Mouse (Mus musculus) ES-Bruce4 (cell line): ENCODE results near the gene Plekhh2. TPM values are rescaled to one million over a fixed set of nuclear protein-coding genes. Genes with fewer than 3 reads are reported as not detected.

Source experiments
- H3K27ac ChIP-seq: 2 replicates; pipeline ENCODE4 v1.5.1; 2012; ENCODE audit warnings: low read length, inconsistent platforms; ENCODE audit not compliant: insufficient read depth
- H3K27me3 ChIP-seq: 2 replicates; pipeline ENCODE4 v1.6.1; 2012; ENCODE audit warnings: mild to moderate bottlenecking, low read length, inconsistent platforms; ENCODE audit not compliant: control insufficient read depth, poor library complexity, insufficient read depth, severe bottlenecking
- H3K36me3 ChIP-seq: 2 replicates; pipeline ENCODE4 v1.6.1; 2012; ENCODE audit warnings: inconsistent platforms, mild to moderate bottlenecking, low read length, moderate library complexity; ENCODE audit not compliant: control insufficient read depth, poor library complexity, insufficient read depth, severe bottlenecking
- H3K4me1 ChIP-seq: one replicate; pipeline ENCODE4 v1.8.1; 2011; ENCODE audit warnings: low read length; ENCODE audit not compliant: control insufficient read depth, insufficient read depth
- H3K4me3 ChIP-seq: 2 replicates; pipeline ENCODE4 v1.5.1; 2011; ENCODE audit warnings: low read depth, mild to moderate bottlenecking, low read length
- H3K9ac ChIP-seq: 2 replicates; pipeline ENCODE4 v1.6.1; 2012; ENCODE audit warnings: low read depth, mild to moderate bottlenecking, inconsistent platforms; ENCODE audit not compliant: poor library complexity, severe bottlenecking
- H3K9me3 ChIP-seq: replicated peaks from 2 replicates; pipeline ENCODE4 v1.6.1; 2012; ENCODE audit warnings: mild to moderate bottlenecking, low read length, inconsistent platforms; ENCODE audit not compliant: control insufficient read depth, poor library complexity, insufficient read depth, severe bottlenecking
- CTCF ChIP-seq: IDR thresholded peaks from one replicate; pipeline ENCODE4 v1.8.1; 2011; ENCODE audit warnings: low read depth, low read length
- EP300 ChIP-seq: IDR thresholded peaks from 2 replicates; pipeline ENCODE4 v1.6.1; 2011; ENCODE audit warnings: low read depth, low read length; ENCODE audit not compliant: insufficient read depth
- POLR2A ChIP-seq: IDR thresholded peaks from one replicate; pipeline ENCODE4 v1.8.1; 2011; ENCODE audit warnings: low read length; ENCODE audit not compliant: insufficient read depth
- polyA plus RNA-seq: library from polyadenylated mRNA; stranded (reverse); fragments of >200 nt; gene quantifications from 2 replicates; pipeline ENCODE4 v1.2.4, GENCODE M21; 2011; ENCODE audit warnings: low read depth; ENCODE audit not compliant: missing spikeins, insufficient read depth, insufficient read length

Gene Plekhh2
- polyA plus RNA-seq, 1 experiment: 10.5 TPM

DNA sequence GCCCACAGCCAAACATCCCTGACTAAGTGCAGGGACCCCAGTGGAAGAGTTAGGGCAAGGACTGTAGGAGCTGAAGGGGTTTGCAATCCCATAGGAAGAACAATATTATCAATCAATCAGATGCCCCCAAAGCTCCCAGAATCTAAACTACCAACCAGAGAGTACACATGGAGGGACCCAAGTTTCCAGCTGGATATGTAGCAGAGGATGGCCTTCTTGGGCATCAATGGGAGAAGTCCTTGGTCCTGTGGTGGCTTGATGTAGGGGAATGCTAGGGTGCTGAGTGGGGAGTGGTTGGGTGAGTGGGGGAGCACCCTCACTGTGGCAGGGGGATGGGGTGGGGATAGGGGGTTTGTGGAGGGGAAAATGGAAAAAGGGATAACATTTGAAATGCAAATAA, 8.4 kb downstream of the Plekhh2 start:
- Histone ChIP-seq H3K4me1 (no peaks in the 10 kb centered on the region), H3K27ac (no peak overlapping the region)
- TF ChIP-seq CTCF (no peak), POLR2A (no peak)

GRCm38 (mm10) chr17:84529356-84529755, 17.7 kb downstream of the Plekhh2 start:
- Histone ChIP-seq H3K9ac (no peak overlapping the region), H3K27ac (no peak overlapping the region), H3K4me3 (no peak overlapping the region), H3K9me3 (no peaks in the 10 kb centered on the region), H3K36me3 (no peaks in the 10 kb centered on the region), H3K27me3 (no peaks in the 10 kb centered on the region), H3K4me1 (no peaks in the 10 kb centered on the region)
- TF ChIP-seq POLR2A (no peak), EP300 (no peak), CTCF (no peak)

More for the DNA sequence above, 8.4 kb downstream of the Plekhh2 start:
- Histone ChIP-seq H3K36me3 (no peaks in the 10 kb centered on the region), H3K9ac (no peak overlapping the region), H3K9me3 (no peaks in the 10 kb centered on the region), H3K4me3 (no peak overlapping the region), H3K27me3 (no peaks in the 10 kb centered on the region)

DNA sequence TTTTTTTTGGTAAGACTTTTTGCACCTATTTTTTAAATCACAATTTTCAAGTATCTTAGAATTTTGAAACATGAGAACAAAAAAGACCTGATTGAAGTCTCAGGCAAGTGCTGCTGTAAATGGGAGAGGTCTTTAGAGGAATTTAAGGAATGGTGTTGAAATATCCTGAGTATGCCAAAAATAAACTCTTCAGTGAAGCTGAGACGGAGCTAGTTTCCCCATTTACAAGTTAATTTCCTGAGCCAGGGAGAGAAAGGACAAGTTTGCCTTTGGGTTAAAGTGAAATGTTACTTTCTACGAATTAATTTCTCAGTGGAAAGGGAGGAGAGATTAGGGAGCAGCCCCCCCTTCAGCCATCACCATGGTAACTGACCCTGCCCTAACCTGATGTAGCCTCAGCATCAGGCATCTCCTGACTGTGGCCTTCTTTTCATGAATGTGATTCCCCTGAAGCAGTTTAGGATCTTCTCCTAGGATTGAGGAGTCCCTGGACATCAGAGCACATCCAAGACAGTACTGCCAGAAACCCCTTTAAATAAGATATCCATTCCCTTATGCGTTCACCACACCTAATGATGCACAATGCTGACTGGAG, 18.6 kb downstream of the Plekhh2 start:
- no peaks in the 10 kb centered on the region for H3K9me3 ChIP-seq
- H3K27ac ChIP-seq: no peak overlapping the region
- TF ChIP-seq POLR2A (no peak), CTCF (no peak)

GRCm38 (mm10) chr17:84532909-84533499, 21.3 kb downstream of the Plekhh2 start:
- TF ChIP-seq CTCF: no peak
- no peak for TF ChIP-seq EP300
- TF ChIP-seq POLR2A: no peak
- Histone ChIP-seq H3K9ac (no peak overlapping the region), H3K9me3 (no peaks in the 10 kb centered on the region), H3K4me1 (no peaks in the 10 kb centered on the region), H3K27ac (no peak overlapping the region), H3K36me3 (no peaks in the 10 kb centered on the region), H3K27me3 (no peaks in the 10 kb centered on the region), H3K4me3 (no peak overlapping the region)

More for the DNA sequence above, 18.6 kb downstream of the Plekhh2 start:
- no peaks in the 10 kb centered on the region for H3K27me3 ChIP-seq
- H3K4me1 ChIP-seq: no peaks in the 10 kb centered on the region
- H3K4me3 ChIP-seq: no peak overlapping the region
- no peak overlapping the region for H3K9ac ChIP-seq
- no peaks in the 10 kb centered on the region for H3K36me3 ChIP-seq

- TF ChIP-seq POLR2A: no peak
- TF ChIP-seq CTCF: no peak
- TF ChIP-seq EP300: no peak
- Histone ChIP-seq H3K9me3 (no peaks in the 10 kb centered on the region), H3K4me1 (no peaks in the 10 kb centered on the region), H3K27ac (no peak overlapping the region), H3K36me3 (no peaks in the 10 kb centered on the region), H3K9ac (no peak overlapping the region), H3K4me3 (no peak overlapping the region), H3K27me3 (no peaks in the 10 kb centered on the region)
Observed at GRCm38 (mm10) chr17:84533841-84534240, 22.1 kb downstream of the Plekhh2 start.

DNA sequence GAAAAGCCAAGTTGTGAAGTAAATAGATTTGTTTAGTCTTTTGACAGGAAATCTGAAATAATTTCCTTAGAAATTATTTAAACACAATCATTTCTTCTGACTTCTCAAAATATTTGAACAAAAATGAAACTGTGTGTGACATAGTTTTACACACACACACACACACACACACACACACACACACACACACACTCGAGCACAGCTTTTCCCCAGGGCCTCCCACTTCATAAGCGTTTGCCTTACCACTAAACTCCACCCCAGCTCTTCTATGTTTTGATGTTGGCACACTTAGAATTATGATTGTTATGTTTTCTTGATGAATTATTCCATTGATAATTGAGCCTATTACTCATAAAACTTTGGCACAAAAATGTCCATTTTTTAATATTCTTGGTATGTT, 22.9 kb downstream of the Plekhh2 start:
- Histone ChIP-seq H3K27ac (no peak overlapping the region), H3K36me3 (no peaks in the 10 kb centered on the region), H3K4me3 (no peak overlapping the region), H3K9me3 (no peaks in the 10 kb centered on the region), H3K4me1 (no peaks in the 10 kb centered on the region), H3K27me3 (no peaks in the 10 kb centered on the region), H3K9ac (no peak overlapping the region)
- TF ChIP-seq EP300 (no peak), CTCF (no peak), POLR2A (no peak)
